Mouse (Mus musculus) hindbrain, embryonic 16.5 days (tissue): ENCODE measurements around the gene Cyba. TPM values are rescaled to one million over a fixed set of nuclear protein-coding genes. Genes with fewer than 3 reads are reported as not detected.

Experiments
- ATAC-seq: fragments of 200-750 bp; cut with Nextera tagmentation; 2 replicates; pipeline ENCODE4 v1.8.0; 2017; ENCODE audit warnings: moderate TSS enrichment, moderate library complexity
- H3K27ac ChIP-seq: fragments of 300-500 bp; sonication (generic); 2 replicates; pipeline ENCODE4 v1.5.1; 2014; ENCODE audit warnings: low read depth, mild to moderate bottlenecking, control low read depth, low read length, moderate library complexity
- H3K27me3 ChIP-seq: fragments of 300-500 bp; sonication (generic); replicated peaks from 2 replicates; pipeline ENCODE4 v1.6.1; 2014; ENCODE audit warnings: low read length; ENCODE audit not compliant: control insufficient read depth, insufficient read depth
- H3K36me3 ChIP-seq: fragments of 300-500 bp; sonication (generic); 2 replicates; pipeline ENCODE4 v1.6.1; 2014; ENCODE audit warnings: mild to moderate bottlenecking, low read length, moderate library complexity, mixed read lengths; ENCODE audit not compliant: control insufficient read depth, insufficient read depth
- H3K4me1 ChIP-seq: fragments of 300-500 bp; sonication (generic); 2 replicates; pipeline ENCODE4 v1.6.1; 2014; ENCODE audit warnings: low read depth, low read length; ENCODE audit not compliant: control insufficient read depth, insufficient read depth
- H3K4me2 ChIP-seq: fragments of 300-500 bp; sonication (generic); 2 replicates; pipeline ENCODE4 v1.6.1; 2014; ENCODE audit warnings: mild to moderate bottlenecking, low read length, control low read depth, moderate library complexity
- H3K4me3 ChIP-seq: fragments of 300-500 bp; sonication (generic); 2 replicates; pipeline ENCODE4 v1.5.1; 2014; ENCODE audit warnings: mild to moderate bottlenecking, low read length, control low read depth, moderate library complexity
- H3K9ac ChIP-seq: fragments of 300-500 bp; sonication (generic); 2 replicates; pipeline ENCODE4 v1.6.1; 2014; ENCODE audit warnings: low read depth, mild to moderate bottlenecking, control low read depth, low read length, moderate library complexity
- H3K9me3 ChIP-seq: fragments of 300-500 bp; sonication (generic); 2 replicates; pipeline ENCODE4 v1.6.1; 2014; ENCODE audit warnings: mild to moderate bottlenecking, low read length, moderate library complexity; ENCODE audit not compliant: control insufficient read depth
- WGBS: fragments of 180-500 bp; shearing (Covaris S2); extraction: QIAGEN DNeasy Blood & Tissue Kit; methylation state at CpG from one replicate; pipeline ENCODE4 v1.1.7; 2014; 5-methylcytosine and 5-hydroxymethylcytosine counted together
- polyA plus RNA-seq: library from polyadenylated mRNA; unstranded; fragments of >200 nt; fragmentation: Nextera tagmentation; extraction: Ambion mirVana; gene quantifications from 2 replicates; pipeline ENCODE4 v1.2.1, GENCODE M21; 2015

Gene Cyba
- polyA plus RNA-seq, 1 experiment from 2014 or later: 38.3 TPM

DNA sequence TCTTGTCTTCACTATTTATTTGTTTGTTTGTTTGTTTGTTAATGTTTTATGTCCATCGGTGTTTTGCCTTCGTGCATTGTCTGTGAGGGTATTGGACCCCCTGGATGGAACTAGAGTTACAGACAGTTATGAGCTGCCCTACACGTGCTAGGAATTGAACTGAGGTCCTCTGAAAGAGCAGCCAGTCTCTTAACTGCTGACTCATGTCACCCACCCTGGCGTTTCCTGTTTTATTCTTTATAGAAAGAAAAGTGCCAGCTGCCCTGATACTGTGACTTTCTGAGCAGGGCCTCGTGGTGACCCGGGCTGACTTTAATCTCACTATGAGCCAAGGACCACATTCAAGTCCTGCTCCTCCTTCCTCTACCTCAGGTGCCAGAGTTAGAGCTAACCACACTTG lies 17.2 kb downstream of the Cyba start:
- Histone ChIP-seq H3K9ac (no peak overlapping the region), H3K27ac (no peak overlapping the region), H3K27me3 (no peaks in the 10 kb centered on the region), H3K4me2 (no peak overlapping the region), H3K4me1 (no peaks in the 10 kb centered on the region), H3K4me3 (no peak overlapping the region), H3K9me3 (no peaks in the 10 kb centered on the region), H3K36me3 (peaks cover 31% of the 10 kb centered on the region)
- no peak for ATAC-seq
- WGBS: 90% methylated on average over 6 of the region's 6 CpGs

- Histone ChIP-seq H3K27me3 (no peaks in the 10 kb centered on the region), H3K4me1 (no peaks in the 10 kb centered on the region), H3K4me3 (no peak overlapping the region), H3K27ac (no peak overlapping the region), H3K9ac (no peak overlapping the region), H3K4me2 (no peak overlapping the region), H3K36me3 (peaks cover 37% of the 10 kb centered on the region), H3K9me3 (no peaks in the 10 kb centered on the region)
- no peak for ATAC-seq
- 86% methylated on average over 9 of the region's 9 CpGs for WGBS
Measured at GRCm38 (mm10) chr8:122414311-122414710, 18.4 kb downstream of the Cyba start.

DNA sequence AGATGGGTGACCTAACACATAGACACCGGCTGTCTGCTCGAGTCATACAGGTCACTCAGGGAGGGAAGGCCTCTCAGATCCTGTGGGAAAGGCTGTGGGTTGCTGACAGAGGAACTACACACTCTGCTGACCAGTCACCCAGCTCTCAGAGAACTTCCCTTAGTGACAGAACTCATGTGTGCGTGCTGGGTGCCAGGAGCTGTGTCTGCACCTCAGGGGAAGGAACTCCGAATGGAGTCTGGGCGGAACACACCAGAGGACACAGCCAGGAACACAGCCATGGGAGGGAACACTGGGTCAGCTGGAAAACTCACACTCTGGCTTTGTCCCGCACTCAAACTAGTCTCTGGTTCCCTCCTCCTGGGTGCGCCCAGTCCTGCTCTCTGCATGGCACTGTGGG lies 25.1 kb downstream of the Cyba start:
- 88% methylated on average over 7 of the region's 7 CpGs for WGBS
- Histone ChIP-seq H3K36me3 (peaks cover 46% of the 10 kb centered on the region), H3K27ac (no peak overlapping the region), H3K4me2 (no peak overlapping the region), H3K9ac (no peak overlapping the region), H3K27me3 (no peaks in the 10 kb centered on the region), H3K4me1 (no peaks in the 10 kb centered on the region), H3K9me3 (no peaks in the 10 kb centered on the region), H3K4me3 (no peak overlapping the region)
- no peak for ATAC-seq

GRCm38 (mm10) chr8:122405146-122405805 lies 27.5 kb downstream of the Cyba start:
- peaks cover 41% of the 10 kb centered on the region for H3K36me3 ChIP-seq
- H3K4me2 ChIP-seq: no peak overlapping the region
- no peak overlapping the region for H3K4me3 ChIP-seq
- H3K9me3 ChIP-seq: no peaks in the 10 kb centered on the region
- H3K27me3 ChIP-seq: no peaks in the 10 kb centered on the region
- H3K27ac ChIP-seq: no peak overlapping the region
- ATAC-seq: no peak
- WGBS: 94% methylated on average over 9 of the region's 9 CpGs
- no peak overlapping the region for H3K9ac ChIP-seq
- H3K4me1 ChIP-seq: no peaks in the 10 kb centered on the region

- Histone ChIP-seq H3K9ac (no peak overlapping the region), H3K27ac (no peak overlapping the region), H3K27me3 (no peaks in the 10 kb centered on the region), H3K4me3 (no peak overlapping the region), H3K36me3 (peaks cover 46% of the 10 kb centered on the region), H3K4me1 (no peaks in the 10 kb centered on the region), H3K4me2 (no peak overlapping the region), H3K9me3 (no peaks in the 10 kb centered on the region)
- 92% methylated on average over 9 of the region's 9 CpGs for WGBS
- no peak for ATAC-seq
Measured at GRCm38 (mm10) chr8:122398186-122398585, 34.5 kb downstream of the Cyba start.

GRCm38 (mm10) chr8:122395291-122395690 lies 37.4 kb downstream of the Cyba start:
- Histone ChIP-seq H3K36me3 (peaks cover 33% of the 10 kb centered on the region), H3K27me3 (no peaks in the 10 kb centered on the region), H3K4me2 (no peak overlapping the region), H3K4me3 (no peak overlapping the region), H3K9me3 (no peaks in the 10 kb centered on the region), H3K9ac (no peak overlapping the region), H3K27ac (no peak overlapping the region), H3K4me1 (no peaks in the 10 kb centered on the region)
- no peak for ATAC-seq
- 78% methylated on average over 6 of the region's 6 CpGs for WGBS

DNA sequence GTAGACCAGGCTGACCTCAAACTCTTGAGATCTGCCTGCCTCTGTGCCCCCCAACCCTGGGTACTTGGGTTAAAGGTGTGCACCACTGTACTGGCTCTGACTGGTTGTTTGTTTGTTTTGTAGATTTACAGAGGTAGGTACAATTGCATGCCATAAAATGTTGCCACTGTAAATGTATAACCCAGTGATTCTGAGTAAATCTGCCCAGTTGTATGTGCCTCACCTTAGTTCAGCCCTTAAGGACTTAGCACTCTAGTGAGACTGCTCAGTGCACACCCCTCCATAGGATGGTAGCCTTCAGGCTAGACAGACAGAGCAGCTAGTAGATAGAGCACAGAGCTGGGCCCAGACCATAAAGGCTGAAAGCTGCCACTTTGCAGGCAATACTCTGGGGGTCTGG lies 39.0 kb downstream of the Cyba start:
- no peaks in the 10 kb centered on the region for H3K4me1 ChIP-seq
- no peak for ATAC-seq
- H3K4me3 ChIP-seq: no peak overlapping the region
- no peak overlapping the region for H3K9ac ChIP-seq
- H3K36me3 ChIP-seq: peaks cover 34% of the 10 kb centered on the region
- no peak overlapping the region for H3K4me2 ChIP-seq
- 0 out of 2 replicates have a peak, but pooled peaks cover 3% of the 10 kb centered on the region for H3K9me3 ChIP-seq
- no peaks in the 10 kb centered on the region for H3K27me3 ChIP-seq
- H3K27ac ChIP-seq: no peak overlapping the region

- Histone ChIP-seq H3K4me1 (no peaks in the 10 kb centered on the region), H3K4me3 (no peak overlapping the region), H3K27ac (no peak overlapping the region), H3K9ac (no peak overlapping the region), H3K4me2 (no peak overlapping the region), H3K36me3 (peaks cover 40% of the 10 kb centered on the region), H3K27me3 (no peaks in the 10 kb centered on the region), H3K9me3 (0 out of 2 replicates have a peak, but pooled peaks cover 3% of the 10 kb centered on the region)
- no peak for ATAC-seq
- 92% methylated on average over 3 of the region's 3 CpGs for WGBS
Measured at GRCm38 (mm10) chr8:122390758-122391157, 42.0 kb downstream of the Cyba start.

GRCm38 (mm10) chr8:122389357-122389756 lies 43.4 kb downstream of the Cyba start:
- no peak overlapping the region for H3K9ac ChIP-seq
- ATAC-seq: no peak
- no peak overlapping the region for H3K27ac ChIP-seq
- H3K4me3 ChIP-seq: no peak overlapping the region
- H3K27me3 ChIP-seq: no peaks in the 10 kb centered on the region
- H3K36me3 ChIP-seq: peaks cover 40% of the 10 kb centered on the region
- H3K4me2 ChIP-seq: no peak overlapping the region
- H3K4me1 ChIP-seq: no peaks in the 10 kb centered on the region
- 0 out of 2 replicates have a peak, but pooled peaks cover 3% of the 10 kb centered on the region for H3K9me3 ChIP-seq
- WGBS: 86% methylated on average over 3 of the region's 3 CpGs
